Mouse (Mus musculus): ENCODE measurements around the gene Cngb1. TPM values are rescaled to one million over a fixed set of nuclear protein-coding genes. Genes with fewer than 3 reads are reported as not detected.
"Not testable (repeated sequence)": the region's sequence is repeated elsewhere in the genome, so short reads cannot be mapped to it uniquely, and the experiment has no call there.

Cngb1 gene
- polyA plus RNA-seq, 1 experiment from 2014 or later, result 0.18 TPM

- not testable (repeated sequence) for H3K9ac ChIP-seq (replicated peaks); H3K36me3 ChIP-seq; H3K4me3 ChIP-seq; H3K27ac ChIP-seq (replicated peaks); H3K9me3 ChIP-seq; H3K27me3 ChIP-seq; H3K4me1 ChIP-seq; ATAC-seq (replicated peaks); H3K4me2 ChIP-seq (replicated peaks)
- 95% methylated on average over 9 of the region's 9 CpGs for WGBS
These were observed 76.3 kb downstream of the Cngb1 start for GRCm38 (mm10) chr8:95230086-95230485.

- 0 out of 2 replicates have a peak, but pooled peaks cover 3% of the 10 kb centered on the region for H3K4me1 ChIP-seq
- no peak for ATAC-seq (replicated peaks)
- no peak overlapping the region for H3K27ac ChIP-seq (replicated peaks)
- H3K9ac ChIP-seq (replicated peaks), result no peak overlapping the region
- H3K36me3 ChIP-seq, result no peaks in the 10 kb centered on the region
- H3K27me3 ChIP-seq, result no peaks in the 10 kb centered on the region
- H3K4me2 ChIP-seq (replicated peaks), result no peak overlapping the region
- H3K4me3 ChIP-seq, result no peak overlapping the region
- no peaks in the 10 kb centered on the region for H3K9me3 ChIP-seq
- WGBS, result 47% methylated on average over 2 of the region's 2 CpGs
These were observed 79.3 kb downstream of the Cngb1 start for GRCm38 (mm10) chr8:95227151-95227468.

- H3K36me3 ChIP-seq, result no peaks in the 10 kb centered on the region
- no peak for ATAC-seq (replicated peaks)
- WGBS, result 53% methylated on average over 7 of the region's 7 CpGs
- H3K27me3 ChIP-seq, result no peaks in the 10 kb centered on the region
- H3K9ac ChIP-seq (replicated peaks), result no peak overlapping the region
- no peaks in the 10 kb centered on the region for H3K9me3 ChIP-seq
- no peak overlapping the region for H3K4me2 ChIP-seq (replicated peaks)
- H3K27ac ChIP-seq (replicated peaks), result no peak overlapping the region
- no peak overlapping the region for H3K4me3 ChIP-seq
- 0 out of 2 replicates have a peak, but pooled peaks cover 3% of the 10 kb centered on the region for H3K4me1 ChIP-seq
These were observed 79.9 kb downstream of the Cngb1 start for GRCm38 (mm10) chr8:95226251-95227150.

GRCm38 (mm10) chr8:95223969-95224368 lies 82.4 kb downstream of the Cngb1 start:
- Histone ChIP-seq H3K9me3 (no peaks in the 10 kb centered on the region), H3K36me3 (no peaks in the 10 kb centered on the region), H3K4me1 (0 out of 2 replicates have a peak, but pooled peaks cover 3% of the 10 kb centered on the region), H3K4me3 (no peak overlapping the region), H3K27me3 (no peaks in the 10 kb centered on the region), H3K27ac (replicated peaks) (no peak overlapping the region), H3K9ac (replicated peaks) (no peak overlapping the region), H3K4me2 (replicated peaks) (no peak overlapping the region)
- ATAC-seq (replicated peaks), result no peak
- WGBS, result 82% methylated on average over 5 of the region's 5 CpGs

- Histone ChIP-seq H3K4me1 (no peaks in the 10 kb centered on the region), H3K4me3 (no peak overlapping the region), H3K27ac (replicated peaks) (no peak overlapping the region), H3K9ac (replicated peaks) (no peak overlapping the region), H3K27me3 (no peaks in the 10 kb centered on the region), H3K4me2 (replicated peaks) (no peak overlapping the region), H3K9me3 (no peaks in the 10 kb centered on the region), H3K36me3 (no peaks in the 10 kb centered on the region)
- ATAC-seq (replicated peaks), result no peak
- 65% methylated on average over 2 of the region's 2 CpGs for WGBS
These were observed 85.3 kb downstream of the Cngb1 start for GRCm38 (mm10) chr8:95221045-95221444.

- no peaks in the 10 kb centered on the region for H3K27me3 ChIP-seq
- H3K4me1 ChIP-seq, result no peaks in the 10 kb centered on the region
- H3K9ac ChIP-seq (replicated peaks), result no peak overlapping the region
- H3K4me3 ChIP-seq, result no peak overlapping the region
- 63% methylated on average over 7 of the region's 7 CpGs for WGBS
- H3K27ac ChIP-seq (replicated peaks), result no peak overlapping the region
- no peaks in the 10 kb centered on the region for H3K9me3 ChIP-seq
- no peak for ATAC-seq (replicated peaks)
- no peak overlapping the region for H3K4me2 ChIP-seq (replicated peaks)
- H3K36me3 ChIP-seq, result no peaks in the 10 kb centered on the region
These were observed 85.8 kb downstream of the Cngb1 start for GRCm38 (mm10) chr8:95220571-95220998.

GRCm38 (mm10) chr8:95219623-95220022 lies 86.8 kb downstream of the Cngb1 start:
- no peak overlapping the region for H3K4me3 ChIP-seq
- no peak overlapping the region for H3K27ac ChIP-seq (replicated peaks)
- no peak for ATAC-seq (replicated peaks)
- no peaks in the 10 kb centered on the region for H3K36me3 ChIP-seq
- no peaks in the 10 kb centered on the region for H3K4me1 ChIP-seq
- no peak overlapping the region for H3K4me2 ChIP-seq (replicated peaks)
- H3K9me3 ChIP-seq, result no peaks in the 10 kb centered on the region
- H3K9ac ChIP-seq (replicated peaks), result no peak overlapping the region
- H3K27me3 ChIP-seq, result no peaks in the 10 kb centered on the region
- WGBS, result 87% methylated on average over 8 of the region's 8 CpGs

- H3K27me3 ChIP-seq, result no peaks in the 10 kb centered on the region
- no peaks in the 10 kb centered on the region for H3K9me3 ChIP-seq
- H3K4me3 ChIP-seq, result no peak overlapping the region
- H3K36me3 ChIP-seq, result no peaks in the 10 kb centered on the region
- WGBS, result 73% methylated on average over 11 of the region's 11 CpGs
- no peaks in the 10 kb centered on the region for H3K4me1 ChIP-seq
- ATAC-seq (replicated peaks), result no peak
- no peak overlapping the region for H3K27ac ChIP-seq (replicated peaks)
- no peak overlapping the region for H3K9ac ChIP-seq (replicated peaks)
- H3K4me2 ChIP-seq (replicated peaks), result no peak overlapping the region
These were observed 90.5 kb downstream of the Cngb1 start for GRCm38 (mm10) chr8:95215709-95216360.

- Histone ChIP-seq H3K4me1 (peaks cover 15% of the 10 kb centered on the region), H3K9ac (replicated peaks) (no peak overlapping the region), H3K27ac (replicated peaks) (no peak overlapping the region), H3K4me3 (no peak overlapping the region), H3K4me2 (replicated peaks) (no peak overlapping the region), H3K9me3 (no peaks in the 10 kb centered on the region), H3K27me3 (no peaks in the 10 kb centered on the region), H3K36me3 (no peaks in the 10 kb centered on the region)
- no peak for ATAC-seq (replicated peaks)
- WGBS, result 55% methylated on average over 11 of the region's 11 CpGs
These were observed 96.5 kb downstream of the Cngb1 start for GRCm38 (mm10) chr8:95209924-95210323.

GRCm38 (mm10) chr8:95205946-95206345 lies 100.4 kb downstream of the Cngb1 start:
- Histone ChIP-seq H3K27ac (replicated peaks) (peak overlapping the region; percentile 73), H3K4me1 (peaks cover 18% of the 10 kb centered on the region), H3K4me2 (replicated peaks) (no peak overlapping the region), H3K27me3 (no peaks in the 10 kb centered on the region), H3K9me3 (no peaks in the 10 kb centered on the region), H3K9ac (replicated peaks) (no peak overlapping the region), H3K4me3 (no peak overlapping the region), H3K36me3 (no peaks in the 10 kb centered on the region)
- 8% methylated on average over 8 of the region's 8 CpGs for WGBS
- no peak for ATAC-seq (replicated peaks)

- no peak overlapping the region for H3K9ac ChIP-seq (replicated peaks)
- no peaks in the 10 kb centered on the region for H3K9me3 ChIP-seq
- no peak overlapping the region for H3K4me3 ChIP-seq
- ATAC-seq (replicated peaks), result peak; percentile 85
- no peaks in the 10 kb centered on the region for H3K36me3 ChIP-seq
- no peak overlapping the region for H3K27ac ChIP-seq (replicated peaks)
- H3K4me2 ChIP-seq (replicated peaks), result no peak overlapping the region
- peaks cover 10% of the 10 kb centered on the region for H3K4me1 ChIP-seq
- no peaks in the 10 kb centered on the region for H3K27me3 ChIP-seq
- WGBS, result 18% methylated on average over 10 of the region's 10 CpGs
These were observed 102.4 kb downstream of the Cngb1 start for GRCm38 (mm10) chr8:95204039-95204380.

GRCm38 (mm10) chr8:95203326-95204038 lies 102.9 kb downstream of the Cngb1 start:
- WGBS, result 51% methylated on average over 9 of the region's 9 CpGs
- Histone ChIP-seq H3K4me2 (replicated peaks) (no peak overlapping the region), H3K4me1 (peaks cover 10% of the 10 kb centered on the region), H3K9ac (replicated peaks) (no peak overlapping the region), H3K27me3 (no peaks in the 10 kb centered on the region), H3K27ac (replicated peaks) (no peak overlapping the region), H3K4me3 (no peak overlapping the region), H3K9me3 (no peaks in the 10 kb centered on the region), H3K36me3 (no peaks in the 10 kb centered on the region)
- peak; percentile 51 for ATAC-seq (replicated peaks)

Data from forebrain, embryonic 15.5 days (tissue).